Mouse (Mus musculus) testis, postnatal 14 days (tissue): ENCODE data around the gene Rexo1.

Experiments used
- DNase-seq: peaks from one replicate; pipeline ENCODE4 v3.0.0; 2021; ENCODE audit warnings: low spot score

Rexo1 gene

GRCm38 (mm10) chr10:80504724-80505123, 56.6 kb downstream of the Rexo1 start:
- DNase-seq = no peak

DNA sequence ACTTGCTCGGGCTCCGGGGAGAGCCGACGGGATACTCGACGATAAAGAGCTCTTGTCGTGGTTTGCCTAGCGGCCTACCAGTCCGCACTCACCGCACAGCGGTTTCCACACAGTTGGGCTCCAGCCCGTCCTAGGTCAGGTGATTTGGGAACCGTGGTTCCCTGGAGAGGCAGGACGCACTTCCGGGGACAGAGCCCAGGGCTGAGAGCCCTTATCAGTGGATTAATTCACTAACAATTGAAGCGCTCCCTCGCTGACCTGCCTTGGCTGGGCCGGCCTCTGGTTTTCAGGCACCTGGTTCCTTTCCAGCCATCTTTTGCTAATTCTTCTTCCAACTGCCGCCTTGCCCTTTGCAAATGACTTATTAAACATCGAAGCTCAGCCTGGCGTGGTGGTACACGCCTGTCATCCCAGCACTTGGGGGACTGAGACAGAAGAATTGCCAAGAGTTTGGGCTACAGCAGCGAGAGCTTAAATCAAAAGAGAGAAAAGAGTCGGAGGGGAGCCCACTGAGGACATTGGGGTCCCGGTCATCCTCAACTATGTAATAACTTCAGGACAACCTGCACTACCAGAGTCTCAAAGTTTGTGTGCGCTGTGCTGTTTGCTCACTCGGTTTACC, 57.6 kb downstream of the Rexo1 start:
- DNase-seq = no peak

- no peak for DNase-seq
Observed at GRCm38 (mm10) chr10:80502819-80503314, 58.5 kb downstream of the Rexo1 start.

GRCm38 (mm10) chr10:80502291-80502690, 59.1 kb downstream of the Rexo1 start:
- DNase-seq = no peak

GRCm38 (mm10) chr10:80496421-80496820, 64.9 kb downstream of the Rexo1 start:
- no peak for DNase-seq

GRCm38 (mm10) chr10:80495901-80496300, 65.5 kb downstream of the Rexo1 start:
- no peak for DNase-seq

- DNase-seq = no peak
Observed at GRCm38 (mm10) chr10:80494732-80495131, 66.6 kb downstream of the Rexo1 start, which contains the start of gene Onecut3. Onecut3 (plus strand) TSS chr10:80494835.
